ENCODE assay signal across 16 mouse cellular contexts in the genomic region with DNA sequence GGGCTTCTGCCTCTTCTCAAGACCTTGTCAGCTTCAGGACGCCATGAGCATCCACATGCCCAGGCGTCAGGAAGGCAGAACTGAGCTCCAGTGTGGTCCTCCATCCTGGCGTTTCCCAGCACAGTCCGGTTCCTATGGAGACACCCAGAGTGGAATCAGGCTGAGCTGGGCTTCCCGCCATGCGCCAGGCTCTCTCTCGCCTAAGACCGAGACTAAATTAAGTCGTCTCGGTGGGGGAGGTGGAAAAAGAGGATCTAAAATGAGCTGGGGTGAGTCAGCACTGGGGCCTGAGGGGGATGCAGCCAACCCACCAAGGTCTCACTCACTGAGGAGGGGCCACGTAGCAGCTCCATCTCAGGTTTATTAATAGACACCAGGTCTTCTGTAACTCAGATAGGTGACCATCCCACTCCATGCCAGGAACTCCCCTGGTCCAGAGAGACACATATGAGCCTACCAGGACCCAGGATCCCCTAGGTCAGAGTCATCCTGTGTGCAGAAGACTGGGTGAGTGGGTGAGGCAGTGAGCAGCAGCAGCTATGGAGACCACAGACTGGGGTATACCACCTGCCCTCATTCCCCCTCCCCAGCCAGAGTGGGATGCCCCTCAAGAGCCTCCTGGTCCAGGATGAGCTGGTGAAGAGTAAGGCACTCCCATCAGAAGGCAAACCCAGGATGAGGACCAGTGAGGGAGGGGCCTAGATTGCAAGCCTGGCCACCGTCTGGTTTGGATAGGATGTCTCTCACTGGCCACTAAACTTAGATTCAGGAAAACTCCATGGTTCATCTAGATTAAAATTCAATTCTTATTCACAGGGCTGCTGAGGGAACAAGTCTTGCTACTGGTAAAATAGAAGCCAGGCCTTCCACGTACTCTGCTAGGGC. TPM values are rescaled to one million over a fixed set of nuclear protein-coding genes. Genes with fewer than 3 reads are reported as not detected.
DNase-seq lines count a peak whose midpoint lies in the region; ATAC-seq and TF ChIP-seq lines count a peak whose summit lies in the region.
"Had no signal": no experiment of that assay in that cellular context is flagged by ENCODE, and none has a peak within 500 bp of the region (broad histone marks: within the 10 kb centered on the region; RNA-seq: fewer than 3 reads in every experiment).

No protein-coding gene starts in this region.

- H3K4me2 ChIP-seq in midbrain, postnatal 0 days (ENCODE audit: low read depth, low read length, poor library complexity, severe bottlenecking) = no peak overlapping the region
- H3K4me2 ChIP-seq: liver, embryonic 12.5 days had no signal

- intact Hi-C loops in left cerebral cortex, postnatal 14 days (cut with DNase I) = no loop called here

- H3K4me3 ChIP-seq in midbrain, postnatal 0 days (ENCODE audit: low read depth, low read length) = no peak overlapping the region
- no peak overlapping the region for H3K4me3 ChIP-seq in midbrain, embryonic 10.5 days
- H3K4me3 ChIP-seq: liver, embryonic 12.5 days had no signal

- DNase-seq in embryo, embryonic 11 days = peak; percentile 10
- DNase-seq in embryo, embryonic 10 days (ENCODE audit: low spot score) = no peak
- DNase-seq in midbrain, postnatal 0 days (ENCODE audit: low spot score) = peak; percentile 26
- no peak for DNase-seq in midbrain, embryonic 10.5 days (ENCODE audit: low spot score)
- DNase-seq in left cerebral cortex, postnatal 14 days (ENCODE audit: low spot score in 2 of 2) = peak; percentile 79 to 91
- peak; percentile 87 for DNase-seq in telencephalon, adult 2 months (ENCODE audit: low read depth, low spot score)
- DNase-seq in lung, postnatal 14 days = no peak
- no peak for DNase-seq in adrenal gland, postnatal 25 days
- DNase-seq: heart, adult 18-20 months; kidney, postnatal 14 days; retina, postnatal 1 day had no signal

- H3K4me1 ChIP-seq in midbrain, postnatal 0 days (ENCODE audit: insufficient read depth, low read length) = no peaks in the 10 kb centered on the region
- H3K4me1 ChIP-seq in midbrain, embryonic 10.5 days = peaks cover 10% of the 10 kb centered on the region

- H3K36me3 ChIP-seq in midbrain, postnatal 0 days (ENCODE audit: insufficient read depth, low read length) = no peaks in the 10 kb centered on the region
- no peaks in the 10 kb centered on the region for H3K36me3 ChIP-seq in midbrain, embryonic 10.5 days
- H3K36me3 ChIP-seq: liver, embryonic 12.5 days had no signal

- no peak overlapping the region for H3K9ac ChIP-seq in midbrain, postnatal 0 days (replicated peaks; ENCODE audit: low read length, poor library complexity, severe bottlenecking)
- H3K9ac ChIP-seq: liver, embryonic 12.5 days had no signal

- H3K9me3 ChIP-seq in midbrain, postnatal 0 days (ENCODE audit: low read length) = no peaks in the 10 kb centered on the region
- H3K9me3 ChIP-seq in midbrain, embryonic 10.5 days (replicated peaks) = no peaks in the 10 kb centered on the region
- H3K9me3 ChIP-seq: liver, embryonic 12.5 days had no signal

- no peak for TF ChIP-seq CTCF in midbrain, postnatal 0 days (IDR thresholded peaks at IDR 0.05)

- no peak overlapping the region for H3K27ac ChIP-seq in midbrain, postnatal 0 days (ENCODE audit: low read depth, low read length)
- no peak overlapping the region for H3K27ac ChIP-seq in midbrain, embryonic 10.5 days (replicated peaks)
- H3K27ac ChIP-seq: liver, embryonic 12.5 days; macrophage had no signal

- 21% methylated on average over 13 of the region's 13 CpGs for WGBS in midbrain, postnatal 0 days
- WGBS in midbrain, embryonic 10.5 days = 33% methylated on average over 13 of the region's 13 CpGs

- no peak for ATAC-seq in midbrain, postnatal 0 days (ENCODE audit: low FRiP score)
- ATAC-seq: forebrain, embryonic 14.5 days; liver, embryonic 12.5 days had no signal

- no peaks in the 10 kb centered on the region for H3K27me3 ChIP-seq in midbrain, postnatal 0 days (ENCODE audit: insufficient read depth, low read length)
- H3K27me3 ChIP-seq in midbrain, embryonic 10.5 days (ENCODE audit: low read depth, poor library complexity, severe bottlenecking) = peaks cover 32% of the 10 kb centered on the region

RNA-seq across cellular contexts. Expression of a gene that starts 10.2 kb away (rescaled TPM):
- total RNA-seq in midbrain, postnatal 0 days (2014; rRNA removed) = not detected in 2 replicates
- polyA plus RNA-seq in midbrain, postnatal 0 days (2015; fragmentation: Nextera tagmentation; extraction: Ambion mirVana) = not detected in 2 replicates
- polyA plus RNA-seq in midbrain, embryonic 10.5 days (2016; fragmentation: Nextera tagmentation; extraction: Ambion mirVana) = not detected in 2 replicates
- under 1 TPM in 1 of 2 experiments, not detected in 1; 0.55 TPM for total RNA-seq in left cerebral cortex, postnatal 14 days (2021)
- not detected in 2 replicates for total RNA-seq in adrenal gland, postnatal 25 days (2021)
- total RNA-seq: heart, adult 18-20 months; hematopoietic stem cell, adult 5-6 weeks had no signal
- polyA plus RNA-seq: forebrain, embryonic 14.5 days; liver, embryonic 12.5 days; macrophage had no signal

RNA-seq across cellular contexts. Expression of a gene that starts 16.5 kb away (rescaled TPM):
- total RNA-seq in midbrain, postnatal 0 days (2014; rRNA removed) = 43.6 and 45.2 TPM in 2 replicates
- 1.7 and 1.8 TPM in 2 replicates for polyA plus RNA-seq in midbrain, postnatal 0 days (2015; fragmentation: Nextera tagmentation; extraction: Ambion mirVana)
- polyA plus RNA-seq in midbrain, embryonic 10.5 days (2016; fragmentation: Nextera tagmentation; extraction: Ambion mirVana) = 0.06 and 0.11 TPM in 2 replicates
- 10 to 100 TPM; 14.2 to 15.1 TPM for total RNA-seq in left cerebral cortex, postnatal 14 days (2021)
- 0.09 TPM in 1 of 2 replicates, not detected in the other for total RNA-seq in adrenal gland, postnatal 25 days (2021)
- polyA plus RNA-seq: liver, embryonic 12.5 days; macrophage had no signal

RNA-seq across cellular contexts. Expression of a gene that starts 40.4 kb away (rescaled TPM):
- 74.5 and 78.2 TPM in 2 replicates for total RNA-seq in midbrain, postnatal 0 days (2014; rRNA removed)
- polyA plus RNA-seq in midbrain, postnatal 0 days (2015; fragmentation: Nextera tagmentation; extraction: Ambion mirVana) = 25.9 and 26.2 TPM in 2 replicates
- polyA plus RNA-seq in midbrain, embryonic 10.5 days (2016; fragmentation: Nextera tagmentation; extraction: Ambion mirVana) = 18.5 and 20.1 TPM in 2 replicates
- 10 to 100 TPM; 49.8 to 50.3 TPM for total RNA-seq in left cerebral cortex, postnatal 14 days (2021)
- 3.5 and 4.4 TPM in 2 replicates for total RNA-seq in adrenal gland, postnatal 25 days (2021)
- total RNA-seq: hematopoietic stem cell, adult 5-6 weeks had no signal

RNA-seq across cellular contexts. Expression of a gene that starts 42.3 kb away (rescaled TPM):
- 95.6 and 98.8 TPM in 2 replicates for total RNA-seq in midbrain, postnatal 0 days (2014; rRNA removed)
- polyA plus RNA-seq in midbrain, postnatal 0 days (2015; fragmentation: Nextera tagmentation; extraction: Ambion mirVana) = 43.3 and 46.6 TPM in 2 replicates
- polyA plus RNA-seq in midbrain, embryonic 10.5 days (2016; fragmentation: Nextera tagmentation; extraction: Ambion mirVana) = 69.9 and 72.8 TPM in 2 replicates
- total RNA-seq in left cerebral cortex, postnatal 14 days (2021) = 10 to 100 TPM; 41.7 to 51.4 TPM
- 33.6 and 46.1 TPM in 2 replicates for total RNA-seq in adrenal gland, postnatal 25 days (2021)

RNA-seq across cellular contexts. Expression of a gene that starts 48.2 kb away (rescaled TPM):
- 2.3 TPM in 1 of 2 replicates, not detected in the other for total RNA-seq in midbrain, postnatal 0 days (2014; rRNA removed)
- polyA plus RNA-seq in midbrain, postnatal 0 days (2015; fragmentation: Nextera tagmentation; extraction: Ambion mirVana) = 1.6 and 2.1 TPM in 2 replicates
- not detected in 2 replicates for polyA plus RNA-seq in midbrain, embryonic 10.5 days (2016; fragmentation: Nextera tagmentation; extraction: Ambion mirVana)
- total RNA-seq in left cerebral cortex, postnatal 14 days (2021) = under 1 TPM; 0.46 to 0.63 TPM
- total RNA-seq in adrenal gland, postnatal 25 days (2021) = not detected in 2 replicates
- total RNA-seq: heart, adult 18-20 months; hematopoietic stem cell, adult 5-6 weeks had no signal
- polyA plus RNA-seq: liver, embryonic 12.5 days; macrophage; testis, adult 2 months had no signal

Comparison
In these comparisons a context has a peak if more than half of its experiments do, and no peak if none do; other contexts are left out.
1. DNase-seq: peak in embryo, embryonic 11 days (single experiment), midbrain, postnatal 0 days (single experiment), left cerebral cortex, postnatal 14 days (2 of 2) and telencephalon, adult 2 months (single experiment); none in embryo, embryonic 10 days (single experiment), midbrain, embryonic 10.5 days (single experiment), lung, postnatal 14 days (single experiment) and adrenal gland, postnatal 25 days (single experiment).
2. RNA of a gene that starts 16.5 kb away (total RNA-seq): 43.6 to 45.2 TPM in midbrain, postnatal 0 days and 14.2 to 15.1 TPM in left cerebral cortex, postnatal 14 days; 0.09 TPM in adrenal gland, postnatal 25 days; every median in the first group is over 10 times any median in the second.